Mouse (Mus musculus) midbrain, embryonic 16.5 days (tissue): ENCODE data around the gene Ntn1. TPM values are rescaled to one million over a fixed set of nuclear protein-coding genes. Genes with fewer than 3 reads are reported as not detected.
A peak's percentile ranks its signal among the peaks of the same experiment; 100 is the strongest.

Experiments
- ATAC-seq: fragments of 200-750 bp; cut with Nextera tagmentation; 2 replicates; pipeline ENCODE4 v1.8.0; 2017; ENCODE audit warnings: moderate TSS enrichment
- H3K27ac ChIP-seq: fragments of 300-500 bp; sonication (generic); 2 replicates; pipeline ENCODE4 v1.5.1; 2014; ENCODE audit warnings: mild to moderate bottlenecking, low read length, mixed read lengths
- H3K27me3 ChIP-seq: fragments of 300-500 bp; sonication (generic); 2 replicates; pipeline ENCODE4 v1.6.1; 2014; ENCODE audit warnings: low read depth, low read length, mixed read lengths; ENCODE audit not compliant: control insufficient read depth, insufficient read depth
- H3K36me3 ChIP-seq: fragments of 300-500 bp; sonication (generic); 2 replicates; pipeline ENCODE4 v1.6.1; 2014; ENCODE audit warnings: mild to moderate bottlenecking, low read length, moderate library complexity, mixed read lengths; ENCODE audit not compliant: control insufficient read depth, insufficient read depth
- H3K4me1 ChIP-seq: fragments of 300-500 bp; sonication (generic); 2 replicates; pipeline ENCODE4 v1.6.1; 2014; ENCODE audit warnings: mild to moderate bottlenecking, low read length, mixed read lengths; ENCODE audit not compliant: control insufficient read depth, insufficient read depth
- H3K4me2 ChIP-seq: fragments of 300-500 bp; sonication (generic); 2 replicates; pipeline ENCODE4 v1.6.1; 2014; ENCODE audit warnings: mild to moderate bottlenecking, low read length, mixed read lengths
- H3K4me3 ChIP-seq: fragments of 300-500 bp; sonication (generic); 2 replicates; pipeline ENCODE4 v1.5.1; 2014; ENCODE audit warnings: low read depth, mild to moderate bottlenecking, low read length, moderate library complexity, mixed read lengths
- H3K9ac ChIP-seq: fragments of 300-500 bp; sonication (generic); 2 replicates; pipeline ENCODE4 v1.6.1; 2014; ENCODE audit warnings: low read depth, low read length, mixed read lengths
- H3K9me3 ChIP-seq: fragments of 300-500 bp; sonication (generic); replicated peaks from 2 replicates; pipeline ENCODE4 v1.6.1; 2014; ENCODE audit warnings: mild to moderate bottlenecking, low read length, mixed read lengths; ENCODE audit not compliant: control insufficient read depth, poor library complexity, severe bottlenecking
- WGBS: fragments of 180-500 bp; shearing (Covaris S2); extraction: QIAGEN DNeasy Blood & Tissue Kit; methylation state at CpG from one replicate; pipeline ENCODE4 v1.1.7; 2014; 5-methylcytosine and 5-hydroxymethylcytosine counted together
- polyA plus RNA-seq: library from polyadenylated mRNA; unstranded; fragments of >200 nt; fragmentation: Nextera tagmentation; extraction: Ambion mirVana; gene quantifications from 2 replicates; pipeline ENCODE4 v1.2.1, GENCODE M21; 2015

Gene Ntn1
- polyA plus RNA-seq, 1 experiment from 2014 or later = 15.8 TPM

DNA sequence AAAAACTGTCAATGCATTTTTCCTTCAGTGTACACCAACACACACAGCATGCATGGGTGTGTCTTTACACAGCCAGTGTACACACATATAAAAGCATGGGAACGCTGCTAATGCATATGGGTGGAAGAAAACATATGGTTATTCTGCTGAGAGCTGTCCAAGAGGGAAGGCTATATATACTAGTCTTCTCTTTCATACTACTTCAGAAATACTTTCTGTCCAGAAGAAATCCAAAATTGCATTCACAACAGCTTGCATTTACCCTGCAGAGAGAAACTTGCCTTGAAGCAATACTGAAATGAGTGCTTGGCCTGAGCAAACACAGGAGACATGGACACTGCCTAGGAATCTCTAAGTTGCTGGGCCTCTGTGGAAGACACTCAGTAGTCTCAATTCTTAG is 18.8 kb downstream of the Ntn1 start:
- WGBS = 74% methylated on average over 1 of the region's 1 CpGs
- H3K4me1 ChIP-seq = peaks cover 39% of the 10 kb centered on the region
- no peaks in the 10 kb centered on the region for H3K9me3 ChIP-seq

DNA sequence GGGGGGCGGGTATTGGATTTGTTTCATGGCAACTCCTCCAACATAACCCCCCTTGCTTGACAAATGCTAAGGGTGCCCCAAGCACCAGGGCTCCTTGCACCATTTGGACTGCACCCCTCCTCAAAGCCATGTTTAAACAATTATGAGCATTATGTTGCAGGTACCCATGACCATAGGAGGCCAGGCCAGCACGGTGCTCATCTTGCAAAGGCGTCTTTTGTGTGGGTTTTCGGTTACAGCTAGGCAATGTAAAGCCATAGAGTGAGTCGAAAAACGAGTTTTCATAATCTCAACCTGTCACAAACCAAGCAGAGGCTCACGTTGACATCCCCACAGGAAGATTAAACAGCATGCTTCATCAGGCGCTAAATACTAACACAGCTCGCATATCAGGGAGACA is 19.3 kb downstream of the Ntn1 start:
- 62% methylated on average over 9 of the region's 9 CpGs for WGBS
- no peaks in the 10 kb centered on the region for H3K9me3 ChIP-seq
- no peak overlapping the region for H3K4me3 ChIP-seq
- H3K9ac ChIP-seq = no peak overlapping the region
- peaks cover 18% of the 10 kb centered on the region for H3K27me3 ChIP-seq
- H3K4me1 ChIP-seq = peaks cover 35% of the 10 kb centered on the region
- H3K27ac ChIP-seq = no peak overlapping the region
- no peak overlapping the region for H3K4me2 ChIP-seq
- no peak for ATAC-seq
- H3K36me3 ChIP-seq = no peaks in the 10 kb centered on the region

More for the DNA sequence above, 18.8 kb downstream of the Ntn1 start:
- no peaks in the 10 kb centered on the region for H3K36me3 ChIP-seq
- no peak overlapping the region for H3K4me2 ChIP-seq
- H3K9ac ChIP-seq = no peak overlapping the region
- no peak for ATAC-seq
- no peak overlapping the region for H3K27ac ChIP-seq
- peaks cover 19% of the 10 kb centered on the region for H3K27me3 ChIP-seq
- no peak overlapping the region for H3K4me3 ChIP-seq

DNA sequence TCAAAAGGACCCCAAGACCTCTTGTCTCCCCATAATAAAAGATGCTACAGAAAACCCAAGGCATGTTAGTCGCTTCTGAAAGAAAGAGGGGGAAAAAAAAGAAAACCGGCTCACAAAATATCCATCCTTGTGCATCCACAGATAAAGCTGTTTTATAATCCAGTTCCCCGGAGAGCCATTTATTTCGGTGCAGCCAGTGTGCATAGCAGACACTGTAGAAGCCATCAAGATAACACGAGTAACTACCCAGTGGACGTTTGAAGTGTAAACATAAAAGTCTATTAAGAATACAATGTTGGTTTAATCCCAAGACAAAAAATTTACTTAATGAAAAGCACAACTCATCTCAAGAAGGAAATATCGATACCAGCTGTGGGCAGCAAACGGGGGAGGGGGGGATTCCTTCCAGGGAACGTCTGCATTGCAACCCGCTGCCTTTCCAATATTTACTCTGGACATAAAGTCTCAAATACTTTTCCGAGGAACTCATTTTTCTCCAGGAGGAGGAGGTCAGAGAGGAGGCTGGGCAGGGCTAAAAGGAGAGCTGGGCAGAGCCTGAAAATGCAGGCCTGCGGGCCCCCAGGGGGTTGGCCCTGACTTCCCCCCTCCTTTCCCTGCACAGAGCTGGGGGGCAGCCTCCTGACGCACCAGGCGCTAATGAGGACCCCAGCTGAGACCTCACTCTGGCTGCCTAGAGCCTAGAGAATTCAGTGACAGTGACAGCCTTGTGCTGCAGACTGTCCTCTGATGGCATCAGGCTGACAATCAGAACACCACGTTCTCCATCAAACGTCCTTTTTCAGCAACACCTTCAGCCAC is 21.5 kb downstream of the Ntn1 start:
- peaks cover 18% of the 10 kb centered on the region for H3K27me3 ChIP-seq
- no peak overlapping the region for H3K9ac ChIP-seq
- H3K4me2 ChIP-seq = peak overlapping the region; percentile 27
- H3K4me3 ChIP-seq = no peak overlapping the region; the same call in 1 of the 2 replicates
- no peaks in the 10 kb centered on the region for H3K9me3 ChIP-seq
- H3K36me3 ChIP-seq = no peaks in the 10 kb centered on the region
- WGBS = 5% methylated on average over 16 of the region's 16 CpGs
- H3K4me1 ChIP-seq = peaks cover 15% of the 10 kb centered on the region
- ATAC-seq = no peak
- H3K27ac ChIP-seq = no peak overlapping the region

DNA sequence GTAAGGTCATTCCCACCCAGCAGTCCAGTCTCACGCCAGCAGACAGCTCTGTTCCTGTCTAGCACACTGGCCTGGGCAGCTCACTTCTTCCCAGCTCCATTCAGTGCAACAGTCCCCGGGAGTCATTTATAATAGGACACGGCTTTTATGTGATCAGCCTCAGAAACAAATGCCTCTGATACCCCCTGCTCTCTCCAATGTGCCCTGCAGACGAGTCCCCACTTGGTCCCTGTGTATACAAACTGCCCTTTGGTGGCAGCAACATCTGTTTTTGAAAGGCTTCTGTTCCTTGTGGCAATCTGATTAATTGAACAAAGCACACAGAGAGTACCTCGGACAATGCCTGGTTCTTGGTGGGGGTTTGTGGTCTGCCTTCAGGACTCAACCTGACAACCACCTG is 22.2 kb downstream of the Ntn1 start:
- Histone ChIP-seq H3K4me1 (peaks cover 15% of the 10 kb centered on the region), H3K27me3 (peaks cover 21% of the 10 kb centered on the region), H3K9me3 (no peaks in the 10 kb centered on the region), H3K4me2 (peak overlapping the region; percentile 12; the same call in 1 of the 2 replicates), H3K36me3 (no peaks in the 10 kb centered on the region), H3K27ac (no peak overlapping the region), H3K9ac (no peak overlapping the region), H3K4me3 (no peak overlapping the region)
- ATAC-seq = no peak
- WGBS = 11% methylated on average over 5 of the region's 5 CpGs

DNA sequence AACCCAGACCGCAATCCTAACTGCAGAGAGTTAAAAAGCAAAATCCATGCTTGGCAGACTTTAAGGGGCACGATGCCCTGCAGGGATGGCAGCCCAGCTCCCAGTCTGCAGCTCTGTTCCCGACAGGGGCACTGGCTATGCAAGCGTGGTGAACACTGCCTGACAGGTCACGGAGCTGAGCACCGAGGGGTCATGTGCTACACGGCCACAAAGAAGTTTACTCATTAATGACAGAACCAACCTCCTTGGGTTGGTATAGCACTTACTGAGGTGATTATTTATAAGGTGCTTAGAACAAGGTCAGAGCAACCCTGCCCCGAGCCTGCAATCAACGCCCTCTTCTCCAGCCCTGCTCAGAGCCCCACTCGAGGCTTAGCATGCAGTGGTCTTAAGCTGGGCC is 27.5 kb downstream of the Ntn1 start:
- Histone ChIP-seq H3K4me2 (no peak overlapping the region), H3K36me3 (no peaks in the 10 kb centered on the region), H3K27me3 (peaks cover 8% of the 10 kb centered on the region), H3K9ac (no peak overlapping the region), H3K27ac (no peak overlapping the region), H3K9me3 (no peaks in the 10 kb centered on the region), H3K4me3 (no peak overlapping the region), H3K4me1 (no peaks in the 10 kb centered on the region; the same call in 1 of the 2 replicates)
- ATAC-seq = no peak
- WGBS = 59% methylated on average over 10 of the region's 10 CpGs

DNA sequence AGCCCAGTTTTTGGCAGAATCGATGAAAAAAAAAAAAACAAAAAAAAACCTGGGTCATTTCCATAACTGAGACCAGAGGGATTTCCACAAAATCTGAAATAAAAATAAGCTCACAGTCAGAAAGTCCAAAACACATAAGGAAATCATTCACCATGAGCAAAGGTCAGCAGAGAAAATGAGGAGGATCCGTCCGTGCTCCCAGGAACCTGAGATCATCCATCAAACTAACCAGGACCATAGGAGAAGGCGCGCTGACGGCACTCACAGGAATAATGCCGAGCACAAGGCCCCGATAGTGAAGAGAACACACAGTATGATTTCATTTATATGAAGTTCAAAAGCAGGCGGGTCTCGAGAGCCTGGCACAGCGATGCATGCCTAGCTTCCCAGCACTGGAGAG is 29.0 kb downstream of the Ntn1 start:
- Histone ChIP-seq H3K9me3 (no peaks in the 10 kb centered on the region), H3K4me2 (no peak overlapping the region), H3K4me3 (no peak overlapping the region), H3K27ac (no peak overlapping the region), H3K36me3 (no peaks in the 10 kb centered on the region), H3K27me3 (peaks cover 8% of the 10 kb centered on the region), H3K4me1 (no peaks in the 10 kb centered on the region), H3K9ac (no peak overlapping the region)
- WGBS = 82% methylated on average over 11 of the region's 11 CpGs
- no peak for ATAC-seq

DNA sequence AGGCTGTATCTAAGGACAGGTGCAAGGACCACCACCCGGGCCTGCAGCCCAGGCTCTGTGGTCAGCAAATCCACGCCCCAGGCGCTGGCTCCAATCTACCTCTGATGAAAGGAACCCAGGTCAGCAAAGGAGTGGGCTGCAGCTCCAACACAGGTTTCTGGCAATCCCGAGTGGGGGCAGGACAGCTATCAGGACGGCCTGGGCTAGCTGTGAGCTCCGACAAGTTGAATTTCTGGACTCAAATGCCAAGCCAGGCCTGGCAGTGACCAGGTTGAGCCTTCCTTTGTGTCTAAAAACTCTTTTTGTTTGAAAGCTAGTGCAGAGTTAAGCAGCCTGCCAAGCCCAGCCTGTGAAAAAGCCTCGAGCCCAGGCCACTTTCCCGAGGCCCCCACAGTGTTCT is 43.7 kb downstream of the Ntn1 start:
- Histone ChIP-seq H3K4me3 (no peak overlapping the region), H3K27ac (no peak overlapping the region), H3K4me1 (no peaks in the 10 kb centered on the region), H3K9me3 (no peaks in the 10 kb centered on the region), H3K4me2 (no peak overlapping the region), H3K27me3 (no peaks in the 10 kb centered on the region), H3K36me3 (no peaks in the 10 kb centered on the region), H3K9ac (no peak overlapping the region)
- 64% methylated on average over 8 of the region's 8 CpGs for WGBS
- no peak for ATAC-seq

DNA sequence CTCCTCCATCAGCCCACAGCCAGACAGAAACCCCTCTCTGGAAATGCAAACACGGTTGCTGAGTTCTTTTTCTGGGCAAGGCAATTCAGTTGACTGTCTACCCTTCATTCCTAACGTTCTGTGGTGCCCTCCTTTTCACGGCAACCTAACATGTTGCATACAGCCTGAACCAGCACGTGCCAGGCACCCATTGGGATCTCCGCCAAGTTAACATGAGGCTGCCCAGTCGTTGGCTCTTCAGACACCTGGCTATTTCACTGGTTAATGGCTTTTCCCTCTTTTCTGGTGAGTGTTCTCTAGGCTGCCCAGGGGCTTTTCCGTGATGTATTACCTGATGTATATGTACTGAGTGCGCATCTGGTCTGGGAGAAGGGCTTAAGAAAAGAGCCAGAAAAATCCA is 45.1 kb downstream of the Ntn1 start:
- Histone ChIP-seq H3K27ac (no peak overlapping the region), H3K9me3 (no peaks in the 10 kb centered on the region), H3K9ac (no peak overlapping the region), H3K36me3 (no peaks in the 10 kb centered on the region), H3K4me1 (no peaks in the 10 kb centered on the region), H3K27me3 (no peaks in the 10 kb centered on the region), H3K4me2 (no peak overlapping the region), H3K4me3 (no peak overlapping the region)
- 68% methylated on average over 8 of the region's 8 CpGs for WGBS
- no peak for ATAC-seq

DNA sequence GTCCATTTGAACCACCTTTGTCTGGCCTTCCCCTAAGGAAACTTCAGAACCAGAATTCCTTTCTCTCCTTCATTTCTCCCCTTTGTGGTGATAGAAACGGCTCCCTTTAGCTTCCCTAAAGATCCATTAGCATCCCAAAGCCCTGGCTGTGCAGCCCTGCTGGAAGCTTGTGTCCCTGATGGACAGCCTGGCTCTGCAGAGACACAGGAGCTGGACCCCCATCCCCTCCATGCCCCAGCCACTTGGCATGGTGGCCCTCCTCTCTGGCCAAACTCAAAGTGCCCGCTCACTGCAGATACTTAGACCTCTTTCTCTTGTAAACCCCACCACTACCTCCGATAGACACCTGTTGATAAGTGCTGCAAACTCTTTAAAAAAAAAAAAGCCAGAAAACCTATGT is 45.8 kb downstream of the Ntn1 start:
- WGBS = 70% methylated on average over 3 of the region's 3 CpGs
- no peak for ATAC-seq

More for the DNA sequence above, 45.8 kb downstream of the Ntn1 start:
- H3K9me3 ChIP-seq = no peaks in the 10 kb centered on the region
- H3K9ac ChIP-seq = no peak overlapping the region
- no peak overlapping the region for H3K4me3 ChIP-seq
- no peak overlapping the region for H3K4me2 ChIP-seq
- H3K27me3 ChIP-seq = no peaks in the 10 kb centered on the region
- H3K27ac ChIP-seq = no peak overlapping the region
- no peaks in the 10 kb centered on the region for H3K36me3 ChIP-seq
- H3K4me1 ChIP-seq = no peaks in the 10 kb centered on the region
